Mouse (Mus musculus) liver, adult 2 months (tissue): Measurements from ENCODE around the gene Syngap1.

Source experiments
- CTCF ChIP-seq: fragments of 200-500 bp; IDR thresholded peaks from 2 replicates; pipeline ENCODE4 v1.5.1; 2011; ENCODE audit warnings: low read depth, low read length, control low read depth
- POLR2A ChIP-seq: fragments of 200-500 bp; IDR thresholded peaks from 2 replicates; pipeline ENCODE4 v1.6.1; 2011; ENCODE audit warnings: low read length, control low read depth; ENCODE audit not compliant: insufficient read depth; ENCODE audit errors: extremely low read depth

- TF ChIP-seq CTCF (peak; percentile 59), POLR2A (no peak)
Measured at GRCm38 (mm10) chr17:27001151-27001550, 60.1 kb downstream of the Syngap1 start.
